Mouse (Mus musculus) midbrain, embryonic 13.5 days (tissue): ENCODE measurements around the gene Gm3012. TPM values are rescaled to one million over a fixed set of nuclear protein-coding genes. Genes with fewer than 3 reads are reported as not detected.
"Not testable (repeated sequence)": the region's sequence is repeated elsewhere in the genome, so short reads cannot be mapped to it uniquely, and the experiment has no call there.

Source experiments
- ATAC-seq: fragments of 200-750 bp; cut with Nextera tagmentation; 2 replicates; pipeline ENCODE4 v1.8.0; 2017; ENCODE audit warnings: mild to moderate bottlenecking, moderate TSS enrichment, moderate library complexity
- H3K27ac ChIP-seq: fragments of 300-500 bp; sonication (generic); 2 replicates; pipeline ENCODE4 v1.5.1; 2015; ENCODE audit warnings: inconsistent platforms, mild to moderate bottlenecking, moderate library complexity
- H3K27me3 ChIP-seq: fragments of 300-500 bp; sonication (generic); 2 replicates; pipeline ENCODE4 v1.6.1; 2015; ENCODE audit warnings: mild to moderate bottlenecking, inconsistent platforms
- H3K36me3 ChIP-seq: fragments of 300-500 bp; sonication (generic); 2 replicates; pipeline ENCODE4 v1.6.1; 2015; ENCODE audit warnings: mild to moderate bottlenecking, inconsistent platforms
- H3K4me1 ChIP-seq: fragments of 300-500 bp; sonication (generic); replicated peaks from 2 replicates; pipeline ENCODE4 v1.6.1; 2015; ENCODE audit warnings: inconsistent platforms
- H3K4me2 ChIP-seq: fragments of 300-500 bp; sonication (generic); replicated peaks from 2 replicates; pipeline ENCODE4 v1.6.1; 2015; ENCODE audit warnings: moderate library complexity, mild to moderate bottlenecking, inconsistent platforms
- H3K4me3 ChIP-seq: fragments of 300-500 bp; sonication (generic); replicated peaks from 2 replicates; pipeline ENCODE4 v1.5.1; 2015; ENCODE audit warnings: mild to moderate bottlenecking, inconsistent platforms
- H3K9ac ChIP-seq: fragments of 300-500 bp; sonication (generic); replicated peaks from 2 replicates; pipeline ENCODE4 v1.6.1; 2015; ENCODE audit warnings: mild to moderate bottlenecking, inconsistent platforms
- H3K9me3 ChIP-seq: fragments of 300-500 bp; sonication (generic); 2 replicates; pipeline ENCODE4 v1.6.1; 2016; ENCODE audit warnings: mild to moderate bottlenecking, inconsistent platforms
- WGBS: fragments of 180-500 bp; shearing (Covaris S2); methylation state at CpG from one replicate; pipeline ENCODE4 v1.1.7; 2015; 5-methylcytosine and 5-hydroxymethylcytosine counted together
- polyA plus RNA-seq: library from polyadenylated mRNA; unstranded; fragments of >200 nt; fragmentation: Nextera tagmentation; extraction: Ambion mirVana; gene quantifications from 2 replicates; pipeline ENCODE4 v1.2.1, GENCODE M21; 2015

The Gm3012 gene
- polyA plus RNA-seq: not detected in 2 replicates

GRCm38 (mm10) chr14:3634212-3634611 is at the start of gene Gm3012:
Gm3012 (plus strand) TSS chr14:3634512.
- not testable (repeated sequence) for H3K9ac ChIP-seq, ATAC-seq, H3K9me3 ChIP-seq, H3K27me3 ChIP-seq, H3K36me3 ChIP-seq, H3K27ac ChIP-seq, H3K4me1 ChIP-seq, H3K4me2 ChIP-seq, H3K4me3 ChIP-seq
- WGBS: no CpG with 5 or more reads among the region's 2 CpGs

- H3K27ac ChIP-seq, H3K4me1 ChIP-seq, ATAC-seq, H3K9ac ChIP-seq, H3K9me3 ChIP-seq, H3K27me3 ChIP-seq, H3K36me3 ChIP-seq, H3K4me3 ChIP-seq, H3K4me2 ChIP-seq: not testable (repeated sequence)
- no CpG with 5 or more reads among the region's 32 CpGs for WGBS
Measured at GRCm38 (mm10) chr14:3651730-3652129, 17.4 kb downstream of the Gm3012 start, which contains the start of gene Gm3020. Gm3020 (plus strand) TSS chr14:3652030.

- ATAC-seq, H3K9me3 ChIP-seq, H3K27me3 ChIP-seq, H3K4me2 ChIP-seq, H3K9ac ChIP-seq, H3K4me1 ChIP-seq, H3K36me3 ChIP-seq, H3K27ac ChIP-seq, H3K4me3 ChIP-seq: not testable (repeated sequence)
- WGBS: no CpG with 5 or more reads among the region's 3 CpGs
Measured at GRCm38 (mm10) chr14:3688483-3688882, 54.2 kb downstream of the Gm3012 start, which contains the start of gene Gm3043. Gm3043 (plus strand) TSS chr14:3688783.

Other genes starting within 250 kb of the Gm3012 start
- not detected in 2 replicates for gene Gm10413, start 239.4 kb upstream of the Gm3012 start, polyA plus RNA-seq
- gene Gm10409, start 221.9 kb upstream of the Gm3012 start, polyA plus RNA-seq: 9.0 and 12.1 TPM in 2 replicates
- 5.6 and 5.7 TPM in 2 replicates for gene Gm3005, start 206.4 kb upstream of the Gm3012 start, polyA plus RNA-seq
- gene Gm10408, start 185.1 kb upstream of the Gm3012 start, polyA plus RNA-seq: not detected in 2 replicates
- gene Gm3020, start 17.5 kb downstream of the Gm3012 start, polyA plus RNA-seq: 9.0 and 12.1 TPM in 2 replicates
- gene Gm3043, start 54.3 kb downstream of the Gm3012 start, polyA plus RNA-seq: not detected in 2 replicates
- 1.7 and 2.5 TPM in 2 replicates for gene Gm3002, start 175.6 kb downstream of the Gm3012 start, polyA plus RNA-seq
- not detected in 2 replicates for gene Gm3033, start 211.7 kb downstream of the Gm3012 start, polyA plus RNA-seq
- gene Gm2916, start 249.7 kb downstream of the Gm3012 start, polyA plus RNA-seq: not detected in 2 replicates